Mouse (Mus musculus) ovary, adult 10 weeks (tissue): ENCODE results near the gene Fam117a. TPM values are rescaled to one million over a fixed set of nuclear protein-coding genes. Genes with fewer than 3 reads are reported as not detected.

Source experiments
- polyA plus RNA-seq: library from polyadenylated mRNA; stranded (reverse); fragments of 350-450 nt; fragmentation: Illumina TruSeq; extraction: RNeasy Lipid Tissue Mini Kit (QIAGEN cat#74804); gene quantifications from one replicate; pipeline ENCODE4 v1.2.3, GENCODE M21; 2014

Gene Fam117a
- polyA plus RNA-seq: 3.2 TPM

DNA sequence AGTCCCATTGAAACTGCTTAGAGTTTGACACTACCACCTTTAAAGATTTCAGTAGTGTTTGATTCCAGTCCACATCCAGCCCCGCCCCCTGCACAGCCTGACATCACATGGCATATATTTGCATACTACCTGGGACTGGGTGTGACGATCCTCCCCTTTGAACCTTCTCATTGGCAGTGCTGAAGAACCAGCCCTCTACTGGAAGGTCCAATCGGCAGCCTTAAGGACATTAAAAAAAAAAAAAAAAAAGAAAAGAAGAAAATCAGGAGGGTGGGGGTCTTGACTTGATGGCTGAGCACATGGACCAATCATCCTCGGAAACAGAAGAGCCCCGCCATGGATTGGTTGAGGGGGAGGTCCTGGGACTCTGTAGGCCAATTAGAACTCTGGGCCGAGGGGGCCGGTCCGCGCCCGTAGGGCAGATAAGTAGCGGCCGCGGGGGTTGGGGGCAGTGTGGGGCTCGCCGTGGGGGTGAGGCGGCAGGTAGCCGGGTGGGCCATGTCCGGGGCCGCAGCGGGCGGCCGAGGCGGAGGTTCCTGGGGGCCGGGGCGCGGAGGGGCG is at the start of gene Fam117a:
Fam117a (plus strand) TSS at position 451 of the 561 bp plus-strand sequence.

GRCm38 (mm10) chr11:95310007-95310647 is 26.7 kb upstream of the Fam117a start, which contains the start of gene Kat7:
Kat7 (minus strand) TSS chr11:95310246.

DNA sequence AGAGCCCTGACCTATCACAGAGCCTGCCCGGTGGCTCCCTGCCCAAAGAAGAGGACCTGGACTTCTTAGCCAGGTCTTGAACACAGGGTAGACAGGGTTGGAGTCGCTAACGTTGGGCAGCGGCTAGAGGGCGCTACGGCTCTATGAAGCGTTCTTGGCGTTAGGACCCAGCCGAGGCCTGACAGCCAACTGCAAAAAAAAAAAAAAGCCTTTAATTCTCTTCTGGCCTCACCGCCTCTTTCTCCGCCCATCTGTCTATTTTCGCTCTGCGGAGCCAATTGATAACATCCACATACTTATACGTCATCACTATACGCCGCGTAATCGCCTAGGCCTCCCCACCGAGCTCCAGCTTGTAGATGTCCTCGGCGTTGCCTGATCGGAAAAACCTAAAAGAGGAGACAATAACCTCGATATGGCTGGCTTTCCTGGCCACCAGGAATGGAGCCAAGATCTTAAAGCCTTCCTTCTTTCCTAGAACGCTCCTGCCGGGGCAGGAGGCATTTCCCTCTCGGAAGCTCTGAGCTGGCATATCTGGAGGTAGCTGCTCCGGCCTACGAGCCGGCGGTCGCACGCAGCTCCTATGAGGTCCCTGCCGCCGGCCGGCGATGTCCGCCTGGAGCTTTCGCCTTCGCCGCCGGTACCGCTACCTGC is 47.6 kb downstream of the Fam117a start, which contains the start of gene Slc35b1:
Slc35b1 (plus strand) TSS at position 374 of the 654 bp plus-strand sequence.

GRCm38 (mm10) chr11:95413641-95414535 is 77.1 kb downstream of the Fam117a start, which contains the start of gene Spop:
Spop (plus strand) TSS chr11:95414080.

Other genes starting within 250 kb of the Fam117a start
- gene Dlx3, start 216.9 kb upstream of the Fam117a start, polyA plus RNA-seq: not detected
- not detected for gene Dlx4, start 190.8 kb upstream of the Fam117a start, polyA plus RNA-seq
- not detected for gene Tac4, start 75.5 kb upstream of the Fam117a start, polyA plus RNA-seq
- 66.1 TPM for gene Kat7, start 26.8 kb upstream of the Fam117a start, polyA plus RNA-seq
- 37.2 TPM for gene Slc35b1, start 47.7 kb downstream of the Fam117a start, polyA plus RNA-seq
- 161 TPM for gene Spop, start 77.1 kb downstream of the Fam117a start, polyA plus RNA-seq
- not detected for gene Nxph3, start 177.6 kb downstream of the Fam117a start, polyA plus RNA-seq